Mouse (Mus musculus) frontal cortex, adult 2 months (tissue): ENCODE results near the gene Tspan1. TPM values are rescaled to one million over a fixed set of nuclear protein-coding genes. Genes with fewer than 3 reads are reported as not detected.

ENCODE experiments used
- DNase-seq, 2 experiments: peaks; one replicate each; pipeline ENCODE4 v3.0.0; 2022; ENCODE audit warnings: low spot score in 1 of 2; ENCODE audit errors: extremely low spot score in 1 of 2
- polyA plus RNA-seq: library from polyadenylated mRNA; depleted of rRNA; stranded (reverse); fragments of >200 nt; gene quantifications from 2 replicates; pipeline ENCODE4 v1.2.3, GENCODE M21; 2012; rRNA removed

Gene Tspan1
- 0.20 and 0.23 TPM in 2 replicates for polyA plus RNA-seq

GRCm38 (mm10) chr4:116167404-116167803, at the start of gene Tspan1:
TSS of gene Tspan1 (minus strand) at chr4:116167601.
- DNase-seq = no peak

- DNase-seq = peak in 1 of 2 experiments; percentile 55
Measured at GRCm38 (mm10) chr4:116217046-116217445, 49.6 kb upstream of the Tspan1 start.

DNA sequence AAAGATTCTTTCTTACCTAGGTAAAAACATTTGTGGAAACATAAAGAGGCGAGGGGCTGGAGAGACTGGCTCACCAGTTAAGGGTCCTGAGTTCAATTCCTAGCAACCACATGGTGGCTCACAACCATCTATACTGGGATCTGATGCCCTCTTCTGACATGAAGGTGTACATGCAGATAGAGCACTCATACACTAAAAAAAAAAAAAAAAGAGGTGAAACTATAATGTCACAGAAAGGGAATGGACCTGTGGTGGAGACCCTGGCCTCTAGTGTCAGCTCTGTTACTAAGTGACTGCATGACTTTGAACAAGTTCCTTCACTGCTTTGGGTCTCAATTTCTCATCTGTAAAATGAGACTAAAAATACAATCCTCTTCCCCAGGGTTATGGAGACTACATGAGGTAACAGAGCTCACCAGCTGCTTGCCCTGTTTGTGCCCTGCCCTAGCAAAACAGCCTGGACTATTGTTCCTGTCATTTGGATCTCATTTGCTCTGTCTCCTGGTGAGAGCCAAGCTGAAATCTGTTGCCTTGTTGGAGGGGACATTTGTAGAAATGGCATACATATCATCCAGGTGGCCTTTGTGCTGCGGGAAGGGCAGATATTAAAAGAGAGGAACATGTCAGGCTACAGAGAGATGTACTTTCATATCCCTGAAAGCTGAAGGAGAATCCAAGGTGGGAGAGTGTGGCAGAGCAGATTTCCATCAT, 48.6 kb upstream of the Tspan1 start:
- no peak for DNase-seq

GRCm38 (mm10) chr4:116208891-116209290, 41.5 kb upstream of the Tspan1 start:
- DNase-seq = no peak

DNA sequence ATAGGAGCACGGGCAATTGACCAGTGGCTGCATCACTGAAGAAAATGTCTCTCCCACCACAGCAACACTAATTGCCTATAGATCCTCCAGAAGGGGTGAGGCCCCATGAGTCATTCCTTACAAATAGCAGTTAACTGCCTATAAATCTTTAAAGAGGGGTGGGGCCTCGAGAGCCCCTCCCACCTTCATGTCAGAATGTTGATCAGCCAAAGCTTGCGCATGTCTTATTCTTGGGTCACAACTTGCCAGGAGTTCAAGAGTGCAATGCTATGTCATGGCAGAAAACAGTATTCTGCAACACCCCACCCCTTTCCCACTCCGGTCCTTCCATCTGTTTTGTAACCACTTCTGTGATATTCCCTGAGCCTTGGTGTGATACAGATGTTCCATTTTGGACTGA, 39.1 kb upstream of the Tspan1 start:
- no peak for DNase-seq

GRCm38 (mm10) chr4:116204422-116204821, 37.0 kb upstream of the Tspan1 start:
- no peak for DNase-seq

GRCm38 (mm10) chr4:116198422-116198821, 31.0 kb upstream of the Tspan1 start:
- no peak for DNase-seq

DNA sequence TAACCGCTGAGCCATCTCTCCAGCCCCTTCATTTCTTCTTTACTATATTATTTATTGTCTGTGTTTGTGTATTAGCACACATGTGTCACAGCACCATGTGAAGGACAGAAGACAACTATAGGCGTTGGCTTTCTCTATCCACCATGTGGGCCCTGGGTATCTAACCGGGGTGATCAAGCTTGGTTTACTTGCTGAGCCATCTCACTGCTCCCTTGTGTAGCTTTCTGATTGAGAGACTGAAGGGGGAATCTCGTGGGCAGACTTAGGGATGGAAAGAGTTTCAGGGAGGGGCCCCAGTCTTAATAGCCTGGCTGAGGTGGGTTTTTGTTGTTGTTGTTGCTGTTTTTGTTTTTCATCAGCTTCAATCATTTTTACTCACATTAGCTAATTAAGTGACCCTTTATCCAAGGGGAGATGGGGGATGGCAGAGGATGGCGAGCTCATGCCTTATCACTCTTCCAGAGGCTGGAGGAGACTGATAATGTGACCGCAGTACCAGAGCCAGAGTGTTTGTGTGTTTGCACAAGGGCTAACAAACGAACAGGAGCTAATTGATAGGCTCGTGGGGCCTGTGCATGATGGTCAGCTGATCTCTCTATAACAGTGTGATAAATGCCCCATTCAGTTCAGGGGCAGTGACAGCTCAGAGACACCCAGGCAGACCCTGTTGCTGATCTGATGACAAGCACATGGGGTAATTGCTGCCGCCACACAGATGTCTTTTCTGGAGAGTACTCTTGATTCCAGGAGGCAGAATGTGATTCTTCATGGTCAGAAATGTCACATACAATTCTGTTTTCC, 26.4 kb upstream of the Tspan1 start:
- DNase-seq = no peak

- DNase-seq = no peak
Measured at GRCm38 (mm10) chr4:116192286-116192835, 25.0 kb upstream of the Tspan1 start.

GRCm38 (mm10) chr4:116185083-116185482, 17.7 kb upstream of the Tspan1 start:
- DNase-seq = no peak

- DNase-seq = peak in 1 of 2 experiments; percentile 46
Measured at GRCm38 (mm10) chr4:116182745-116183144, 15.3 kb upstream of the Tspan1 start.

DNA sequence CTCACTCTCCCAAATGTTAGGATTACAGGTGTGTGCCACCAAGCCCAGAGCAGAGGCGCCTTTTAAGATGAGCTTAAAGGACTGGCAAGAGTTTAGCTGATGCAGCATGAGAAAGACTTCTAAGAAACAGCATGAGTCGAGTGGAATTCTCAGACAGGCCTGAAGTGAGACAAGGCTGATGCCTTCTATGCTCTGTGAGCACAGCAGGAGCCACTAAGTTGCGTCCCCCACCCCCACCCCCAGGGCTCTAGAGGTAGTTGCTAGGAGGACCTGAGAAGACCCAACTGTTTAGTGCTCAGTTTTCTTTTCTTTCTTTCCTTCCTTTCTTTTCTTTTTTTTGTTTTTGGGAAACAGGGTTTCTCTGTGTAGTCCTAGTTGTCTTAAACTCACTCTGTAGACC, 14.7 kb upstream of the Tspan1 start:
- no peak for DNase-seq

DNA sequence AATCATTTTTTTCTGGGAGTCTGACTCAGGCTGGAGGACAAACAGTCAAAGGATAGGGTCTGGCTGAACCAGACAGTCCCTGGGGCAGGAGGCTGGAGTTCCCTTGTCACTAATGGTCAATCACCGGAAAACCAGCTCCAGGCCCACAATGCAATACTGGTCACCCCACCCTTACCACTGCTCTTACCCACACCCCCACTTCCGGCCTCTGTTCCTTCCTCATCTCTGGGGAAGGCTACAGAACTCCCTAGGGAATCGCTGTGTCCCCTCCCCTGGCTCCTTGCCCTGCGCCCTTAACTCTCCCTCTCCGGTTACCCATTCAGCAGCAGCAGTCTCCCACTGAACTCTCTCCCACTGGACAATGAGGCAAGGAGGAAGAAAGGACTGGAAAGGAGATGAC, 9.7 kb upstream of the Tspan1 start:
- peak in 1 of 2 experiments; percentile 26 for DNase-seq

DNA sequence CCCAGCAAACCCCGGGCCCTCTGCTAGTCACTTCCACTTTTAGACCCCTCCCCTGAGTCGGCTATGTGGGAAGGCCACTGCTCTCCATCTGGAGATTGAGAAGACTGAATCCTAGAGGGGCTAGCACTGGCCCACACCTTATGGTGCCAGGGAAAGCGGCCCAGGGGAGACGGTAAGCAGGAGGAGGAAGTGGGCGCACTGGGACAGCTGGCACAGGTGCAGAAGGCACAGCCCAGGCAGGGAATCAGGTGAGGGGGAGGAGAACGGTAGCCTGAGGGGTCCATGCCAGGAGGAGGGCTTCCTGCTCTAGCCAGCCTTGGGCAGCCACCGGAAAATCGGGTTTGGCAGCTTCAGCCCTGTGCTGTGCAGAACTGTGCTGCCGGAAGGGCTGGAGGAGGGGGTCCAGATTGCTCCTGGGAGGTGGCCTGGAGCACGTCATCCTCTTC, 9.2 kb upstream of the Tspan1 start:
- peak; percentile 56 to 77 for DNase-seq

DNA sequence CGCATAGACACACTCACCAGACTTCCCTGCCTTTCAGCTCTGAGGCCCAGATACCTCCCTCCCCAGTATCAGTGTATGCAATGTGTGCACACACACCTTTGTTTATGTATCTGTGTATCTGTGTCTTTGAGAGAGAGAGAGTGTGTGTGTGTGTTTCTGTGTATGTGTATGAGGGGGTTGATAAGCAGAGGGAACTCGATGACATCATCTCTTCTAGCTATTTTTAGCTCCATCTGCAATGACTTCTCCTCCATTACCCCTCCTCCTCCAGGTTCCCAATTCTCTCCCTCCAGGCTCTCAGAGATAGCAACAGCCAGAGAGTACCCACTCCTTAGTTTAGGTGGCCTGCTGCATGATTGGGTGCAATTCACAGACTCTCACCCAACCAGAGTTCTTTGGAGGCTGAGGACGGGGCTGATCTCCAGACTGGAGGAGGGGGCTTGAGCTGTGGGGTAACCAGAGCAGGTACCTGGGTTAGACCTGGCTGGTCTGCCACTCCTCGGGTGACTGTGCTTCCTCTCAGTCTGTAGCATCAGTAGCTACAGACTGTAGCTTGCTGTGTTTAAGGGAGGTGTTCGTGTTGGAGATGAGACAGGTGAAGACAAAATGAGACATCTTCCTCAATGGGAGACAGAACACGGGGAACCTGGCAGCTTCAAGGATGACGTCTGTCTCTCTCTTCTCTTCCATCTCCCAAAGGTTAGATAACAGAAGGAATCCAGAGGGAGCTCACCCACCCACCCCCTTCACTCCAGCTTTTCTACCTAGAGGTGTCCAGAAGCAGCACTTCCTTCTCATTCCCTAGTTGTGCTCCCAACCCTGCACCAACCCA, 8.5 kb upstream of the Tspan1 start:
- peak; percentile 60 to 65 for DNase-seq

GRCm38 (mm10) chr4:116175136-116175535, 7.7 kb upstream of the Tspan1 start:
- DNase-seq = no peak

DNA sequence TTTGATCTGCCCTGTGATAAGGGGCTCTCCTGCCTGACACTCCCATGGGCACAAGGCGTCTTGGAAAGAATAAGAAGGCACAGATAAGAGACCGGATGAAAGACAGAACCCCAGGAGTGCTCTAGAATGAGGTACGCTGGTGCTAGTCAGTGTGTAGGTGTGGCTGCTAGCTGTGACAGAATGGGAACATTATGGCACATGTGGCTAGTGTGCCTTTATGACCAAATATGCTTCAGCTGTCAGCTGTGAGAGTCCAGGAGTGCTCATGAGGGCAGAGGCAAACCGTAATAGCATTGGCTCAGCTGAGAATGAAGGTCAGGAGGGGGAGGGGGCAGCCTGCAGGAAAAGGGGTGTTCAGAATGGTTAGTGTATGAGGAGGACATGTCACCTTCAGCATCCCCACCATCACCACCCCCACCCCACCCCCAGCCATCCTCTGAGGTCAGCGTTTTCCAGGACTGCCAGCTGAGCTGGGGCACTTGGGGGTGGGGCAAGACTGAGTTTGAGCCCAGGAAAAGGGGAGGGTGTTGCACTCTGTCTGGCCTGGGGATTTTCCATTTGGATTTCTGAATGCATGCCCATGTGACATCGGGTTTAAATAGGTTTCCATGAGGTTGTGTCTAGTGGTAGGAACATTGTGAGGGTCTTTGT, 7.2 kb upstream of the Tspan1 start:
- no peak for DNase-seq

GRCm38 (mm10) chr4:116173752-116174151, 6.4 kb upstream of the Tspan1 start:
- no peak for DNase-seq

DNA sequence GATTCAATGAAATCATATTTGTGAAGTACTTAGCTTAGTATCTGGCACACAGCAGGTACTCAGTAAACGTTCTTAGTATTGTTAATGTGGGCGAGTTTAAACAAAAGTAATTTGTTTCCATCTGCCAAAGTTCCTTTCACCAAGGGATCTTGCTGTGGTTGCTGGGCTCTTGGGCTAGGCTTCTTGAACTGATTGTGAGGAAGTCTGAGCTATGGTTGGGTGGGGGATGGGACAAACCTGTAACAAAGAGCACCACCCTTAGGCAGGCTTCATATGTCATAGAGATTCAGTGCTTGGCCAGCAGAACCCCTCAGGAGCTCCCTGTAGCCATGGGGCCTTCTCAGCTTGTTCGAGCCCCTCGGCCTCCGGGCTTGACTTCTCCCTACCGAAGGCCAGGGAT, 5.7 kb upstream of the Tspan1 start, which contains the start of the genes 1700042G07Rik and Gm49337:
TSS of gene 1700042G07Rik (plus strand) at position 301 of the 400 bp plus-strand sequence.
TSS of gene Gm49337 (plus strand) at position 313 of the 400 bp plus-strand sequence.
- no peak for DNase-seq

DNA sequence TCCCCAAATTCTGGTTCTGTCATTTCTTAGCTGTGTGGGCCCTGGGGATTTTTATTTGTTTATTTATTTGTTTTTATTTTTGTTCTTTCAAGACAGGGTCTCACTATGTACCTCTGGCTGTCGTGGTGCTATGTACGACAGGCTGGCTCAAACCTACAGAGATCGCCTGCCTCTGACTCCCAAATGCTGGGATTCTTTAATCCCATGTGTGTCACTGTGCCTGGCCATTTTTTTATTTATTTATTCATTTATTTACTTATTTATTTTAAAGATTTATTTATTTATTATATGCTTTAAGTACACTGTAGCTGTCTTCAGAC, 1.9 kb upstream of the Tspan1 start:
- no peak for DNase-seq
